In genomic region chr4:134256407-134257197, GRCm38 (mm10) we compare ENCODE assay signal across 10 mouse cellular contexts. TPM values are rescaled to one million over a fixed set of nuclear protein-coding genes. Genes with fewer than 3 reads are reported as not detected.
DNase-seq lines count a peak whose midpoint lies in the region; ATAC-seq and TF ChIP-seq lines count a peak whose summit lies in the region.
"Had no signal": no experiment of that assay in that cellular context is flagged by ENCODE, and none has a peak within 500 bp of the region (broad histone marks: within the 10 kb centered on the region; RNA-seq: fewer than 3 reads in every experiment).

No protein-coding gene starts in this region.

- no peaks in the 10 kb centered on the region for H3K36me3 ChIP-seq in liver, embryonic 11.5 days (ENCODE audit: control insufficient read depth, insufficient read depth, low read length)
- no peaks in the 10 kb centered on the region for H3K36me3 ChIP-seq in heart, embryonic 10.5 days
- no peaks in the 10 kb centered on the region for H3K36me3 ChIP-seq in kidney, embryonic 16.5 days (ENCODE audit: insufficient read depth, low read length)
- H3K36me3 ChIP-seq in forebrain, postnatal 0 days (ENCODE audit: insufficient read depth): no peaks in the 10 kb centered on the region

- 16% methylated on average over 19 of the region's 19 CpGs for WGBS in liver, embryonic 11.5 days
- 4% methylated on average over 18 of the region's 19 CpGs for WGBS in heart, embryonic 10.5 days
- 16% methylated on average over 18 of the region's 19 CpGs for WGBS in kidney, embryonic 16.5 days
- 21% methylated on average over 19 of the region's 19 CpGs for WGBS in forebrain, postnatal 0 days

- no peak overlapping the region; the same call in 1 of the 2 replicates for H3K27ac ChIP-seq in liver, embryonic 11.5 days (ENCODE audit: low read depth, low read length)
- peak overlapping the region; percentile 85 for H3K27ac ChIP-seq in heart, embryonic 10.5 days
- peak overlapping the region; percentile 75 for H3K27ac ChIP-seq in kidney, embryonic 16.5 days (ENCODE audit: low read length)
- H3K27ac ChIP-seq in forebrain, postnatal 0 days (ENCODE audit: low read depth, low read length): no peak overlapping the region
- H3K27ac ChIP-seq: macrophage had no signal

- no peak for TF ChIP-seq CTCF in forebrain, postnatal 0 days (IDR thresholded peaks at IDR 0.05; ENCODE audit: low read depth)

- H3K4me2 ChIP-seq in liver, embryonic 11.5 days: peak overlapping the region; percentile 25; the same call in 1 of the 2 replicates
- peak overlapping the region; percentile 20; the same call in 1 of the 2 replicates for H3K4me2 ChIP-seq in kidney, embryonic 16.5 days (replicated peaks; ENCODE audit: low read depth, low read length)
- H3K4me2 ChIP-seq in forebrain, postnatal 0 days (ENCODE audit: low read depth): no peak overlapping the region

- ATAC-seq in liver, embryonic 11.5 days (replicated peaks; ENCODE audit: low FRiP score): no peak; the same call in 1 of the 2 replicates
- peak; percentile 25; the same call in 1 of the 2 replicates for ATAC-seq in kidney, embryonic 16.5 days (ENCODE audit: low FRiP score, low TSS enrichment)
- ATAC-seq in forebrain, postnatal 0 days: no peak

- H3K9me3 ChIP-seq in liver, embryonic 11.5 days (ENCODE audit: control insufficient read depth, low read length): no peaks in the 10 kb centered on the region
- H3K9me3 ChIP-seq in heart, embryonic 10.5 days: no peaks in the 10 kb centered on the region
- no peaks in the 10 kb centered on the region for H3K9me3 ChIP-seq in kidney, embryonic 16.5 days (ENCODE audit: low read length)
- no peaks in the 10 kb centered on the region for H3K9me3 ChIP-seq in forebrain, postnatal 0 days (ENCODE audit: low read length)

- peak overlapping the region; percentile 36; the same call in 1 of the 2 replicates for H3K9ac ChIP-seq in liver, embryonic 11.5 days (ENCODE audit: low read depth, low read length)
- no peak overlapping the region; the same call in 1 of the 2 replicates for H3K9ac ChIP-seq in kidney, embryonic 16.5 days (replicated peaks; ENCODE audit: low read length)
- no peak overlapping the region for H3K9ac ChIP-seq in forebrain, postnatal 0 days

- DNase-seq in liver, embryonic 11.5 days (ENCODE audit: low spot score): no peak
- no peak for DNase-seq in liver
- no peak for DNase-seq in heart, embryonic 10.5 days (ENCODE audit: low spot score)
- peak; percentile 56 for DNase-seq in retina, embryonic 14.5 days (ENCODE audit: low spot score)
- DNase-seq in yolk sac, embryonic 10.5 days (ENCODE audit: low spot score): no peak
- no peak for DNase-seq in thymus, adult 18-20 months
- DNase-seq in forebrain, postnatal 0 days: no peak

- no peak overlapping the region for H3K4me3 ChIP-seq in liver, embryonic 11.5 days (ENCODE audit: low read depth, low read length)
- peak overlapping the region; percentile 27 for H3K4me3 ChIP-seq in heart, embryonic 10.5 days
- no peak overlapping the region for H3K4me3 ChIP-seq in kidney, embryonic 16.5 days (ENCODE audit: low read length)
- H3K4me3 ChIP-seq in forebrain, postnatal 0 days (ENCODE audit: low read depth, low read length): no peak overlapping the region

- peaks cover 31% of the 10 kb centered on the region for H3K4me1 ChIP-seq in liver, embryonic 11.5 days (replicated peaks; ENCODE audit: control insufficient read depth, insufficient read depth, low read length)
- H3K4me1 ChIP-seq in heart, embryonic 10.5 days: peaks cover 67% of the 10 kb centered on the region
- peaks cover 42% of the 10 kb centered on the region for H3K4me1 ChIP-seq in kidney, embryonic 16.5 days (ENCODE audit: insufficient read depth, low read length)
- 0 out of 2 replicates have a peak, but pooled peaks cover 4% of the 10 kb centered on the region for H3K4me1 ChIP-seq in forebrain, postnatal 0 days (ENCODE audit: insufficient read depth)

- peaks cover 40% of the 10 kb centered on the region for H3K27me3 ChIP-seq in liver, embryonic 11.5 days (replicated peaks; ENCODE audit: control insufficient read depth, insufficient read depth, low read length)
- peaks cover 24% of the 10 kb centered on the region for H3K27me3 ChIP-seq in heart, embryonic 10.5 days (ENCODE audit: insufficient read depth, poor library complexity, severe bottlenecking)
- peaks cover 24% of the 10 kb centered on the region for H3K27me3 ChIP-seq in kidney, embryonic 16.5 days (ENCODE audit: insufficient read depth, low read length)
- H3K27me3 ChIP-seq in forebrain, postnatal 0 days (ENCODE audit: insufficient read depth, low read length): peaks cover 22% of the 10 kb centered on the region

RNA-seq across cellular contexts. Expression of gene Grrp1, which starts 2.7 kb away (rescaled TPM):
- polyA plus RNA-seq in liver, embryonic 11.5 days (2014; fragmentation: Nextera tagmentation; extraction: Ambion mirVana): 2.5 and 3.8 TPM in 2 replicates
- 6.3 and 8.8 TPM in 2 replicates for polyA plus RNA-seq in heart, embryonic 10.5 days (2016; fragmentation: Nextera tagmentation; extraction: Ambion mirVana)
- 12.2 and 12.8 TPM in 2 replicates for polyA plus RNA-seq in kidney, embryonic 16.5 days (2015; fragmentation: Nextera tagmentation; extraction: Ambion mirVana)
- total RNA-seq in forebrain, postnatal 0 days (2014; rRNA removed): 14.2 and 18.3 TPM in 2 replicates
- polyA plus RNA-seq in forebrain, postnatal 0 days (2015; fragmentation: Nextera tagmentation; extraction: Ambion mirVana): 18.3 and 20.0 TPM in 2 replicates
- polyA plus RNA-seq: macrophage had no signal

RNA-seq across cellular contexts. Expression of gene Gm30191, which starts 9.9 kb away (rescaled TPM):
- polyA plus RNA-seq in liver, embryonic 11.5 days (2014; fragmentation: Nextera tagmentation; extraction: Ambion mirVana): not detected in 2 replicates
- polyA plus RNA-seq in heart, embryonic 10.5 days (2016; fragmentation: Nextera tagmentation; extraction: Ambion mirVana): not detected in 2 replicates
- polyA plus RNA-seq in kidney, embryonic 16.5 days (2015; fragmentation: Nextera tagmentation; extraction: Ambion mirVana): not detected in 2 replicates
- not detected in 2 replicates for total RNA-seq in forebrain, postnatal 0 days (2014; rRNA removed)
- polyA plus RNA-seq in forebrain, postnatal 0 days (2015; fragmentation: Nextera tagmentation; extraction: Ambion mirVana): 0.25 TPM in 1 of 2 replicates, not detected in the other
- polyA plus RNA-seq: gonadal fat pad, adult 2 months; macrophage had no signal

RNA-seq across cellular contexts. Expression of gene Zfp593, which starts 11.2 kb away (rescaled TPM):
- polyA plus RNA-seq in liver, embryonic 11.5 days (2014; fragmentation: Nextera tagmentation; extraction: Ambion mirVana): 17.6 and 22.4 TPM in 2 replicates
- polyA plus RNA-seq in heart, embryonic 10.5 days (2016; fragmentation: Nextera tagmentation; extraction: Ambion mirVana): 13.3 and 15.3 TPM in 2 replicates
- polyA plus RNA-seq in kidney, embryonic 16.5 days (2015; fragmentation: Nextera tagmentation; extraction: Ambion mirVana): 15.0 and 15.8 TPM in 2 replicates
- total RNA-seq in forebrain, postnatal 0 days (2014; rRNA removed): 11.6 and 12.7 TPM in 2 replicates
- polyA plus RNA-seq in forebrain, postnatal 0 days (2015; fragmentation: Nextera tagmentation; extraction: Ambion mirVana): 13.8 and 15.0 TPM in 2 replicates

RNA-seq across cellular contexts. Expression of gene E130218I03Rik, which starts 13.1 kb away (rescaled TPM):
- polyA plus RNA-seq in liver, embryonic 11.5 days (2014; fragmentation: Nextera tagmentation; extraction: Ambion mirVana): 0.39 and 0.52 TPM in 2 replicates
- 0.19 and 0.28 TPM in 2 replicates for polyA plus RNA-seq in heart, embryonic 10.5 days (2016; fragmentation: Nextera tagmentation; extraction: Ambion mirVana)
- polyA plus RNA-seq in kidney, embryonic 16.5 days (2015; fragmentation: Nextera tagmentation; extraction: Ambion mirVana): 0.62 and 0.67 TPM in 2 replicates
- 0.43 TPM in 1 of 2 replicates, not detected in the other for total RNA-seq in forebrain, postnatal 0 days (2014; rRNA removed)
- polyA plus RNA-seq in forebrain, postnatal 0 days (2015; fragmentation: Nextera tagmentation; extraction: Ambion mirVana): 0.11 and 0.33 TPM in 2 replicates
- polyA plus RNA-seq: macrophage had no signal

RNA-seq across cellular contexts. Expression of gene Cnksr1, which starts 18.4 kb away (rescaled TPM):
- 0.26 and 0.51 TPM in 2 replicates for polyA plus RNA-seq in liver, embryonic 11.5 days (2014; fragmentation: Nextera tagmentation; extraction: Ambion mirVana)
- 1.2 TPM in 2 replicates for polyA plus RNA-seq in heart, embryonic 10.5 days (2016; fragmentation: Nextera tagmentation; extraction: Ambion mirVana)
- 9.6 and 10.9 TPM in 2 replicates for polyA plus RNA-seq in kidney, embryonic 16.5 days (2015; fragmentation: Nextera tagmentation; extraction: Ambion mirVana)
- 0.08 TPM in 1 of 2 replicates, not detected in the other for total RNA-seq in forebrain, postnatal 0 days (2014; rRNA removed)
- polyA plus RNA-seq in forebrain, postnatal 0 days (2015; fragmentation: Nextera tagmentation; extraction: Ambion mirVana): 0.18 TPM in 1 of 2 replicates, not detected in the other
- polyA plus RNA-seq: macrophage had no signal

Comparison
In these comparisons a context has a peak if more than half of its experiments do, and no peak if none do; other contexts are left out.
1. H3K27ac ChIP-seq: peak in heart, embryonic 10.5 days (single experiment) and kidney, embryonic 16.5 days (single experiment); none in liver, embryonic 11.5 days (single experiment) and forebrain, postnatal 0 days (single experiment).